Mouse (Mus musculus): ENCODE data around the gene Fam20a. TPM values are rescaled to one million over a fixed set of nuclear protein-coding genes. Genes with fewer than 3 reads are reported as not detected.

Fam20a gene
- polyA plus RNA-seq, 1 experiment from 2014 or later: 6.7 TPM

- H3K27me3 ChIP-seq: no peaks in the 10 kb centered on the region
- H3K9me3 ChIP-seq (replicated peaks): no peaks in the 10 kb centered on the region
- H3K27ac ChIP-seq (replicated peaks): no peak overlapping the region
- H3K4me2 ChIP-seq: no peak overlapping the region
- no peak overlapping the region for H3K9ac ChIP-seq
- 64% methylated on average over 4 of the region's 4 CpGs for WGBS (ENCODE audit: insufficient replicate concordance)
- H3K36me3 ChIP-seq (replicated peaks): no peaks in the 10 kb centered on the region
- H3K4me1 ChIP-seq (replicated peaks): peaks cover 11% of the 10 kb centered on the region
- no peak overlapping the region for H3K4me3 ChIP-seq (replicated peaks)
- ATAC-seq (ENCODE audit: insufficient read depth): no peak
These were observed 94.4 kb downstream of the Fam20a start for GRCm38 (mm10) chr11:109627648-109628047.

- H3K27me3 ChIP-seq: no peaks in the 10 kb centered on the region
- no peak overlapping the region for H3K4me3 ChIP-seq (replicated peaks)
- ATAC-seq (ENCODE audit: insufficient read depth): no peak
- H3K4me1 ChIP-seq (replicated peaks): peaks cover 40% of the 10 kb centered on the region
- 75% methylated on average over 7 of the region's 7 CpGs for WGBS (ENCODE audit: insufficient replicate concordance)
- H3K9me3 ChIP-seq (replicated peaks): no peaks in the 10 kb centered on the region
- H3K9ac ChIP-seq: no peak overlapping the region
- no peaks in the 10 kb centered on the region for H3K36me3 ChIP-seq (replicated peaks)
- H3K27ac ChIP-seq (replicated peaks): no peak overlapping the region
- no peak overlapping the region for H3K4me2 ChIP-seq
These were observed 98.8 kb downstream of the Fam20a start for GRCm38 (mm10) chr11:109623238-109623637.

- Histone ChIP-seq H3K36me3 (replicated peaks) (no peaks in the 10 kb centered on the region), H3K4me2 (peak overlapping the region; percentile 52), H3K4me3 (replicated peaks) (peak overlapping the region; percentile 5; the same call in 1 of the 2 replicates), H3K4me1 (replicated peaks) (peaks cover 40% of the 10 kb centered on the region), H3K27me3 (no peaks in the 10 kb centered on the region), H3K9me3 (replicated peaks) (no peaks in the 10 kb centered on the region), H3K9ac (no peak overlapping the region), H3K27ac (replicated peaks) (no peak overlapping the region)
- 0 out of 2 replicates have a peak, but pooled peaks have one; percentile 17 for ATAC-seq (ENCODE audit: insufficient read depth)
- 24% methylated on average over 15 of the region's 15 CpGs for WGBS (ENCODE audit: insufficient replicate concordance)
These were observed 99.5 kb downstream of the Fam20a start for GRCm38 (mm10) chr11:109622518-109623037.

- no peaks in the 10 kb centered on the region for H3K27me3 ChIP-seq
- ATAC-seq (ENCODE audit: insufficient read depth): no peak
- no peaks in the 10 kb centered on the region for H3K9me3 ChIP-seq (replicated peaks)
- H3K4me3 ChIP-seq (replicated peaks): no peak overlapping the region
- peaks cover 53% of the 10 kb centered on the region for H3K4me1 ChIP-seq (replicated peaks)
- H3K27ac ChIP-seq (replicated peaks): no peak overlapping the region
- H3K9ac ChIP-seq: no peak overlapping the region
- whole genome bisulfite sequencing (ENCODE audit: insufficient replicate concordance): 12% methylated on average over 2 of the region's 2 CpGs
- no peaks in the 10 kb centered on the region for H3K36me3 ChIP-seq (replicated peaks)
- no peak overlapping the region for H3K4me2 ChIP-seq
These were observed 100.9 kb downstream of the Fam20a start for GRCm38 (mm10) chr11:109621183-109621582.

- Histone ChIP-seq H3K27me3 (no peaks in the 10 kb centered on the region), H3K27ac (replicated peaks) (no peak overlapping the region), H3K9ac (no peak overlapping the region), H3K4me1 (replicated peaks) (peaks cover 61% of the 10 kb centered on the region), H3K36me3 (replicated peaks) (no peaks in the 10 kb centered on the region), H3K4me2 (no peak overlapping the region), H3K4me3 (replicated peaks) (no peak overlapping the region), H3K9me3 (replicated peaks) (no peaks in the 10 kb centered on the region)
- WGBS (ENCODE audit: insufficient replicate concordance): 81% methylated on average over 6 of the region's 6 CpGs
- ATAC-seq (ENCODE audit: insufficient read depth): no peak
These were observed 101.7 kb downstream of the Fam20a start for GRCm38 (mm10) chr11:109620356-109620755.

Other genes with a start within 250 kb of the Fam20a start
- gene Arsg, start 248.9 kb downstream of the Fam20a start, polyA plus RNA-seq (2015; fragmentation: Nextera tagmentation; extraction: Ambion mirVana): 3.4 and 3.7 TPM in 2 replicates
- 38.9 and 39.1 TPM in 2 replicates for gene Slc16a6, start 248.7 kb downstream of the Fam20a start, polyA plus RNA-seq (2015; fragmentation: Nextera tagmentation; extraction: Ambion mirVana)
- gene Wipi1, start 110.3 kb downstream of the Fam20a start, polyA plus RNA-seq (2015; fragmentation: Nextera tagmentation; extraction: Ambion mirVana): 24.2 and 25.9 TPM in 2 replicates
- gene Prkar1a, start 72.9 kb downstream of the Fam20a start, polyA plus RNA-seq (2015; fragmentation: Nextera tagmentation; extraction: Ambion mirVana): 108 and 113 TPM in 2 replicates
- not detected in 2 replicates for gene 1700012B07Rik, start 105.8 kb upstream of the Fam20a start, polyA plus RNA-seq (2015; fragmentation: Nextera tagmentation; extraction: Ambion mirVana)

Measured in liver, embryonic 15.5 days (tissue).